Mouse (Mus musculus): ENCODE data around the gene Ctf2.

Ctf2 gene

DNA sequence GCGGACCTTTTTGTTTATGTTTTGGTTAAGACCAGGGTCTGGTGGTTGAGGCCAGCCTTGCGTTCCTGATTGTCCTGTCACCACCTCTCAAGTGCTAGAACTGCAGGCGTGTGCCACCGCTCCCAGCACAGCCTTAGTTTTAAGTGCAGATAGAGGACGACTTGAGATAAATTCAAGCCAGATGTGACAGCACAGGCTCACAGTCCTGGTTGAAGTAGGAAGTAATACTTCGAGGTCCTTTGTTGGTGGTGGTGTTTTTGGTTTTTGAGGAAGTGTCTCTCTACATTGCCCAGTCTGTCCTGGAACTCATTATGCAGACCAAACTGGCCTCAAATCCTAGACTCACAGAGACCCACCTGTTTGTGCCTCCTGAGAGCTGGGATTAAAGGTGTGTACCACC lies 27.8 kb upstream of the Ctf2 start:
- no peak for DNase-seq

DNA sequence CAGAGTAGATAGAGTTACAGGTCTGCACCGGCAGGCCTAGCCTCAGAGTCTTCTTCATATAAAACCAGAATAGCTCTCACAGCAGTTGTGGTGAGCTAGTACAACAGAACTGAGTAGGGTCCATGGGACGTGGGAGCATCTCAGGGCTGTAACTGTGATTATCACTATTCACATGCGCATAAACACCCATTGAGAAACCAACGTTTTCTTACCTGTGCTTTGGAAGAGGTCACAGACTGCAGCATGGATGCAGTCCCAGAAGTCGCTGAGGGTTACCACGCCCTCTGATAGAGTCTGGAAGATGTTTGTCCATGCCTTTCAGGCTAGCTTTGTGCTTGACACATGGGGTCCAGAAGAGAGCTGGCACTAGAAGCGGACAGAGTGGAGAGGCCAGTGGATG lies 21.8 kb upstream of the Ctf2 start:
- DNase-seq = no peak

DNA sequence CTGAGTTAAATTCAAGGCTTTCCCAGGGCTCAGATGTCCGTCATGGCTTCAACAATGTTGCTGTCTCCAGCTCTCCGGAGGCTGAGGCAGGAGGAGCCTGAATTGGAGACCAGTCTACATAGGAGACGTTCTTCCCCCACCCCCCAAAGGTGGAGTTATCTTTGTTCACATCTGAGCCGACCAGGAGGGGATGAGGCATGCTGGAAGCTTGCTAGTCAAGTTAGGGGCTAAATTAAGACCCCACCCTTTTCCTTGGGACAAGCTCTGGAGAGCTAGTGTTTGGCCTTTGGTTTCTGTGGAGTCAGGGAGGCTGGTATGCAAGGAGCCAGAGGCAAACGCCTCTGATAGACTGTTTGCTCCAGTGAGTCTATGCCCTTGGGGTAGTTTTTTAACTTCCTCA lies 21.2 kb upstream of the Ctf2 start:
- no peak for DNase-seq

DNA sequence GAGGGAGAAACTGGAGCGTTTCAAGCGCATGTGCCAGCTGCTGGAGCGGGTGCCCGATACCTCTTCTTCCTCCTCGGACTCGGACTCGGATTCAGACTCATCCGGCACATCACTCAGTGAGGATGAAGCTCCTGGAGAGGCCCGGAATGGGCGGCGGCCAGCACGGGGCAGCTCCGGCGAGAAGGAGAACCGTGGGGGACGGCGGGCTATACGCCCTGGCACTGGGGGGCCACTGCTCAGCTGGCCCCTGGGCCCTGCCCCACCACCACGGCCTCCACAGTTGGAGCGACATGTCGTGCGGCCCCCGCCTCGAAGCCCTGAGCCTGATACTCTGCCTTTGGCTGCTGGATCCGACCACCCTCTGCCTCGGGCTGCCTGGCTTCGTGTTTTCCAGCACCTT lies 20.1 kb upstream of the Ctf2 start:
- no peak for DNase-seq

DNA sequence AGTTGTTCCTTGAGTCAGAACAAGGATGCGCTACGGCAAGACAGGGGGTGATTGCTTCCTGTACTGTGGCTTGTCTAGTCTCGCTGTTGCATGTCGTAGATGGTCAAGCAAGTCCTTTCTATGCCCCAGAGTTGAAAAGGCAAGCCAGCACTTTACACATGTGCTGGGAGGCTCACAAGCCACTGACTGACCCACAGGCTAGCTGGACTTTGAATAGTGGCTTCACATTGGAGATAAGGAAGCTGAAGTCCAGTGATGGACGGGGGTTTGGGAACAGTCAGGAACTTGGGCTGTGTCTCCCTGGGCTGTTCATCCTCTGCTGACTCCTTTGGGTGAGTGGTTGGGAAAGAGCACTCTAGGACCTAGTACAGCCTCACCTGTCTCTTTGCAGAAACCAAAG lies 19.7 kb upstream of the Ctf2 start:
- no peak for DNase-seq

DNA sequence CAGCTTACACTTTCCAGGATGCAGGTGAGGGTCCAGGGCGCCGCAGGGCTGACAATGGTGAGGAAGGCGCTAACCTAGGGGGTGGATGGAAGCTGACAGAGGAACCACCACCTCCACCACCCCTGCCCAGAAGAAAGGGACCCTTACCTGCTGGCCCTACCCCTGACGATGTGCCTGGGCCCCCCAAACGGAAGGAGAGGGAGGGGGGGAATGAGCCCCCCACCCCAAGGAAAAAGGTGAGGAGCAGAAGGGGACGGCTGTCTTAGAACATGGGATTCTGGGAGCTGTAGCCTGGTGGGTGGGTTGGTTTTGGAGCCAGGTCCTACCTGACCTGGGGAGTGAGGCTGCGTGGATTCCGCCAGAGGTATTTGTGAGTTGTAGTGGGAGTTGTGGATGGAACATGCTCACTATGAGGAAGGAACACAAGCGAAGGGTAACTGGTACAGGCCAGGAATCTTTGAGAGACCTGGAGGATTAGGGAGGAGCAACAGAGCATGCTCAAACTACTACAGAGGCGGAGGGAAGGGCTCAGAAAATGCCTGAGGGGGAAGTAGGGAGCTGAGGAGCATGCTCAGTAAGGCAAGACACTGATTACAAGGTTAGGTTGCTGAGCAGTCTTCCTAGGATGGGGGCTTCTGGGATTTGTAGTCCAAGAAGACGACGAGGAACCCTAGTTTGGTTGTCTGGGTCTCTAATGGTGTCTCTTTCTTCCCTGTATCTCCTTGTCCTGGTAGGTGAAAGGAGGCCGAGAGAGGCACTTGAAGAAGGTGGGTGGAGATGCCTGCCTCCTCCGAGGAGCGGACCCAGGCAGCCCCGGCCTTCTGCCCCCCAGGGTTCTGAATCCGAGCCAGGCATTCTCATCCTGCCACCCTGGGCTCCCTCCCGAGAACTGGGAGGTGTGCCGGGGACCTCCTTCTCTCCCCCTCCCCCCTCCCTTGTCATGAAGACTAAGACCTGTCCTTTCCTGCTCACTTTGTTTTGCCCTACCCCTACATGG lies 18.5 kb upstream of the Ctf2 start:
- peak; percentile 45 for DNase-seq

DNA sequence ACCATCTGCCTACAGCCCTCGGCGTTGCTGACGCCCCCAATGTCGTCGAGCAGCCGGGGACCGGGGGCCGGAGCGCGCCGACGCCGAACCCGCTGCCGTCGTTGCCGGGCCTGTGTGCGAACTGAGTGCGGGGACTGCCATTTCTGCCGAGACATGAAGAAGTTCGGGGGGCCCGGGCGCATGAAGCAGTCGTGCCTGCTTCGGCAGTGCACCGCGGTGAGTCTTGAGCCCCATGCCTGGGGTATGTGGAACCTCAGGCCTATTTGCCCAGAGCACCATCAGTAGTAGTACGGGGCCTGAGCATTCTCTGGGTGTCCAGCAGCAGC lies 16.2 kb upstream of the Ctf2 start:
- DNase-seq = no peak

DNA sequence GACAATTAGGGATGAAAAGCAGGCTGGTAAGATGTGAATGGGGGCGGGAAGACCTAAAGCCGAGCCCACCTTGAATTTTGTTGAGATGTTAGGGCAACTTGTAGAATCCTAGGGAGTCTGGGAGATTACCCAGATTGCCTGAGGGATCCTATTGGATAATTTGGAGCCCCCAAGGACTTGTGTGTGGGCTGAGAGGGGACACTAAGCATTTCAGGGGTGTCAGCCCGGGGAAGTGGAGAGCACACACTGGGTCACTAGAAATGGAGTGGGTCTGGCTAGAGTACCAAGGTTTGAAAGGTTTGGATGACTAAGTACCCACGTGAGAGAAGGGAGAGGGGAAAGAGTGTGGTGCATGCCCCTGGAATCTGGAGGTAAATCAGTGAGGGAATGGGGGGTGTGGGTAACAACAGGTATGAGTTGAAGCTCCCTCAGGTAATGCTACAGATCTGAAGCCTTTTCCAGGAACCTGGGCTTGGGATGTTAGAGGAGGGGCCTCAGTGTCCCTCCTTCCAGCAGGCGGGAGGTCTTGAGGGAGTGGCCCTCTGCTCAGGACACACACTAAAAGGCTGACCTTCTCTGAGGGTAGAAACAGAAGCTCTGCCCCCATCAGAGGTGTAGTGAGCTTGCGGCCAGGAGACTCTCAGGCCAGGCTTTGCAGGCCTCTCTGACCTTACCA lies 15.7 kb upstream of the Ctf2 start:
- no peak for DNase-seq

DNA sequence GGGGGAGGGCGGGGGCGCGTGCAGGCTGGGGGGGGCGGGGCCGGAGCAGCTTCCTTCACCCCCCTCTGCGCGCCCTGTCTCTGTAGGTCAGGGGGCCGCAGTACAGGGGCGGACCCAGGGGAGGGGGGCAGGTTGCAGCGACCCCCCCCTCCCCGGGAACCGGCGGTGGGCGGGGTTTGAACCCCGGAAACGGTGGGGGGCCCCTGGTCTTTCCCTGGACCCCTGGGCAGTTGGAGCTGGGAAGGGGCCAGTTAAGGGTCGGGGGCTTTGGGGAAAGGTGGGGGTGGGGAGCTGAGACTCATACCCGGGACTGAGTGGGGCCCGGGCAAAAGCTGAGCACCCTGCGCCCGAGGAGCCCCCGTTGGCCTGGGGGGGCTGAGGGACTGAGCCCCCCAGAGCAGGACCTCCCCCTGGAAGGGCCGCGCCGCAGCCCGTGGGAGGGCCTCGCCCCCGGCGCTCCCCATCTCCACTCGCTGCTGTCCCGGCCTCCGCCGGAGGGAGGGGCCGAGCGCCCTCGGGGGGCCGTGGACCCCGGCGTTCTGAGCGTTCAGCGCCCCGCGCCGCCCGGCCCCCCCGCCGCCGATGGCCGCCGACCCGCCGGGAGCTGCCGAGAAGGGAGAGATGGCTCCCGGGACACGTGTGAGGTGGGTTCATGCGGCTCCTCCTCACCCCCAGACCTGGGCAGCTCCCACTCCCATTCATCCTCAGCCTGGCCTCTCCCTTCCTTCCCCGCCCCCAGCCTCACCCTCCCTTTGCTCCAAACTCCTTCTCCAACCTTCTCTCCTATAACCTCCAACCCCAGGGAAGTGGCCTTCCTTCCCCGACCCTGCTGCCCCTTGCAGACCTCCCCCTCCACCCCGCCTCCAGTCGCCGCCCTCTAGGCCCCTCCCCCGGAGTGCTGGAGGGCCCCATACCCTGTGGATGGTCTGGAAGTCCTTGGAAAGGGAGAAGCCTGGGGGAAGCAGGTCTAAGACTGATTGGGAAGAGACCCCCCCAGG lies 14.8 kb upstream of the Ctf2 start:
- peak; percentile 51 for DNase-seq

DNA sequence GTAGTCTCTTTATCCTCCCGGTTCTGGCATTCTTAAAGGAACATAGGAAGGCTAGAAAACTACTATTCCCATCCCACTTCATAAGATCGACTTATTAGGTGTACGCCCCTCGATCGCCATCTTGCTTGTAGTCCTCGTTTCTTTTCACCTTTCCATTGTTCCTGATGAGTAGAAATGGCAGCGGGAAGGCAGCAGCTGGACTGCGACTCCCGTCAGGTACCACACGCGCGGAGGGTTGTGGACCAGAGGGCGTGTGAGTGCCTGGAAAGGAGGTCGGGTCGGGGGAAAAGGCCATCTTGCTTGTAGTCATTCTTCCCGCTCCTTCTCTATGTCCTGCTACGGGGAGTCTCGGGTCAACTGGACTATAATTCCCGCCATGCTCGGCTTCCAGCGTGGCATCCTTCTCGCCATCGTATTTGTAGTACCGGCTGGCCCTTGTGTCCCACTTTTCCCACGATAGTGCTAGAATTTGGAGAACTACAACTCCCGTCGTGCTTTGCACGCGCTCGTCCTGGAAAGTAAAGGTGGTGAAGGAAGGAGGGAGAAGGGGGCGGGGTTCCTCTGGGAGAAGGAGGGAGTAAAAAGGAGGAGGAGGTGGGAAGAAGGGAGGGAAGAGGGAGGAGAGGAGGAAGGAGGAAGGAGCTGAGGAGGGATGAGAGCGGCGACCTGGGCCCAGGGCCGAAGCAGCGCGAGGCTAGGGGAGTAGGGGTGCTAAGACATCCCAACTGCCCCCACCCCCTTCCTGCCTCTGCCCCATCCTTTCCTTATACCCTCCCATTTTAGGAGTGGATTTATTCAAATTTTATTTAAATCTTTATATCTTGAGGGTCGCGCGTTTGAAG lies 13.9 kb upstream of the Ctf2 start:
- DNase-seq = peak; percentile 98

DNA sequence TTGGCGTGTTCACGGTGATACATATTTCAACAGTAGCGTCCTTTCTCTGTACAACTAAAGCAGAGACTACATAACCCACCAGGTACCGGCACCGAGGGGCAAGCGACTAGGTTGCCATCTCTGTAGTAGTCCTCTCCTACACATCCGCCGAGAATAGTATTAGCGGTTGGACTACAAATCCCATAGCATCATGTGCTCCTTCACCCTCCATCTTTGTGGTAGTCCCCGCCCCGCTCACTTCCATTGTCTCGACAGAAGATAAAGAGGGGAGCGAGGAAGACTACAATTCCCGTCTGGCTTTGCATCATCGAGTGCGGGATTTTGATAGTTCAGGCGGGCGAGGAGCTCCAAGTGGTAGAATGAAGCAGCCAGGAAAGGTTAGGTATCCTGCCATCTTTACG lies 13.3 kb upstream of the Ctf2 start:
- DNase-seq = peak; percentile 98

DNA sequence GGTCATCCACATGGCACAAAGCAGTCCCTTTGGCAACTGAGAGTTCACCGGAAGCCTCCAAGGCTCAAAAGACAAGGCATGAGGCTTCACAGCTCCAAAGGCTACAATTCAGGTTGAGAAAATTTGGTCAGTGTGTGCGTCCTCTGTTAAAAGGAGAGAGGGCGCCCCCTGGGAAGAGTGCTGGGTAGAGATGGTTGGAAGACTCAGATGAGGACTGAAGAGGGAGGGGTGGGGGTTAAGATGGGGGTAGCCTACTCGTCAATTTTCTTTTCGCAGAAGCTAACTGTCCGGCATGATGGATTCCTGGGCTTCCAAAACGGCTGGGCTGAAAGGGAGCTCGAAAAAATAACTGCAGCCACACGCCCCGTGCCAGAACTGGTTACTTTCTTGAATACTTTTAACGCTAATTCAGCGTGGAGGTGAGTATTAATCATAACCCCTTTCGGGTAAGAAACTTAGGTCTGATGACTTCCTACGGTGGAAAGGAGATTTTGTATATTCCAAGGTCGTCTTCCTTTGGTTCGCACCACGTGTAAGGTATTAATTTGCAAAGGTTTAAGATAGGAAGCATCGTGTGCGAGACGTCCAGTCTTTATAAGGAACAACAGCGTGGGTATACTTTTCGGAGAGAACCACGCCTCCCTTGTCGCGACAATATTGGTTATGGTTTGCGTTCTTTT lies 12.5 kb upstream of the Ctf2 start, which contains the start of gene Fbxl19:
Fbxl19 (plus strand) TSS at position 178 of the 680 bp plus-strand sequence.
- peak; percentile 89 for DNase-seq

DNA sequence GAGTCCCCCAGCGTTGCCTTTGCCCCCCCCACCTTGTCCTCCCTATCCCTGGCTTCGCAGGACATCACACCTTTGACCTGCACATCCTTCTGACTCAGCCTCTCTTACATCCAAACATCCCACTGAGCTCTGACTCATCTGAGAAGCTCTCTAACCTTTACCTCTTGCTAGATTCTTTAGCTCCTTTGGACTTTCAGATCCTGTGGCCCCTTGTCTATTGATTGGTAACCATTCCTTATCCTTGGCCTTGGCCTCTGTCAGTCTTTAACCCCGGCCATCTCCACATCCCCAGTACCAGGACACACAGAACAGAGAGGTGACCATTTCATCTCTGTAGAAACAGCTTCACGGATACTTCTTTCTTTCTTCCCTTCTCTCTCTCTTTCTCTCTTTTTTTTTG lies 1.8 kb downstream of the Ctf2 start:
- DNase-seq = no peak

DNA sequence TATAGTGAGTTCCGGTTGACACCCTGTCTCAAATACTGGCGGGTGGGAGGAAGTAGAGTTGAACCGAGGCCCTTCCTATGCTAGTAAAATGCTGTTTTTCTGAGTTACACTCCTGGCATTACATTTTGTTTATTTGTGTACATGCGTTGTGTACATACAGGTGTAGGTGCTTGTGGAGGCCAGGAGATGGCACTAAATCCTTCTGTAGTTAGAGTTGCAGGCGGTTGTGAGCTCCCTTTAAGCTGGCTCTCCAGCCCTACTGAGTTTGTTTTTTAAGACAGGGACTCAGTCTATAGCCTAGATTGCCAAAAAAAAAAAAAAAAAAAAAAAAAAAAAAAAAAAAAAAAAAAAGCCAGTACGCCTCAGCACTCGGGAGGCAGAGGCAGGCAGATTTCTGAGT lies 4.1 kb downstream of the Ctf2 start:
- no peak for DNase-seq

DNA sequence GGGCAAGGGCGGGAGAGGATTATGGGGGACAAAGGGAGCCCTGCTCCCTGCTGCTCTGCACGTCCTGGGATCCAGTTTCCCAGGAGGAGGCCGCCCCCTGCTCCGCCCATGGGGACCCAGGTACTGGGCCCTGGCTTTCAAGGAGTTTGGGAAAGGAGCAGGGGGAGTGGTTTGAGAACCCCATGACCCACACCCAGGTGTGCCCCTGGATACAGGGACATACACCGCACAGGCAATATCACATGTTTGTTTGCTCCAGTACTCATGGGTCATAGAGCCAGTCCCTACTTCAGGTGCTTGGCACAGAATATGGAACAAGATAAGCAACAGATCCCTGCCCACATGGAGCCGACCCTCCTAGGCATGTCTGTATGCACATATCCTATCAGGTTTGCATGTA lies 6.0 kb downstream of the Ctf2 start:
- DNase-seq = no peak

DNA sequence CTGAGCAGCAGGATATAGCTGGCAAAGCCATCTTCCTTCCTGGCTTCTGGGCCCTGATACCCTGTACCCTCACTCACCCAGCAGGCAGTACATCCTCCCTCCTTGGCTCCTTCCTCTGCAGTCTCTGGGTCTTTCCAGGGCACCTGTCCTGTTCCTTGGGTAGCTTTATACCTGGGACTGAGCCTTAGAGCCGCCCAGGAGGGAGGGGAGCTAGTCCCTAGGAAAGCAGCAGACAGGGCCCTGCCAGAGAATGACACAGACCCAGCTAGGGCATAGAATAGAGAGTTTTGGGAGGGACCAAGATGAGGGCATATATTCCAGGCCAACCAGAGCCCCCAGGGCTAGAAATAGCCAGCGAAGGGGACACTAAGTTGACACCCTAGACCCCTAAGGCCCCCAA lies 6.5 kb downstream of the Ctf2 start:
- DNase-seq = no peak

DNA sequence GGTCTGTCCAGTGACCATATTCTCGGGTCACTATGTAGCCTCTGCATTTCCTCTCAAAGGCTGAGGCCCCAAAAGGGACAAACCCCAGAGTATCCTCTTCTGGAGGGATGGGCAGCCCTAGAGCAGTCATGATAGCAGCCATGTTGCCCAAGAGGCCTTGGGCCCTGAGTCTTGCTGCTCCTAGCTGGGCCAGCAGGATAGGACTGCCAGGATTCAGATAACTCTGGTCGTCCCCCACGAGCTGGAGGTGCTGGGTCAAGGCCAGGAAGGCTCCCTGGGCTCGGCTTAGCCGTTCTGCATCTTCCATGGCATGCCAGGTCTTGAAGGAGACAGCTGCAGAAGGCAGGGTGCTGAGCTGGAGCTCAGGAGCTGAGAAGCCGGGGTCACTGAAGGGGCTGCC lies 12.7 kb downstream of the Ctf2 start:
- no peak for DNase-seq

DNA sequence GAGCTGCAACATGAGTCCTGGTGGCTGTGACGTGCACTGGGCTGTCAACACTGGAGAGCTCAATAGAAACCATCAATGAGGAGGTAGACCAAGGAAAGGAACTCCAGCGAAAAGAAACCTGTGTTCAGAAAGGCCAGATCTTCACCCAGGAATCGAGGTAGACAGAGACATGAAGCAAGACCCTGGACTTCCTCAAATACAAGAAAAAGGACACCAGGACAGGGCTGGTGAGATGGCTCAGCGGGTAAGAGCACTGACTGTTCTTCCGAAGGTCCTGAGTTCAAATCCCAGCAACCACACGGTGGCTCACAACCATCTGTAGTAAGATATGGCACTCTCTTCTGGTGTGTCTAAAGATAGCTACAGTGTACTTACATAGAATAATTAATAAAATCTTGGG lies 13.6 kb downstream of the Ctf2 start:
- no peak for DNase-seq

DNA sequence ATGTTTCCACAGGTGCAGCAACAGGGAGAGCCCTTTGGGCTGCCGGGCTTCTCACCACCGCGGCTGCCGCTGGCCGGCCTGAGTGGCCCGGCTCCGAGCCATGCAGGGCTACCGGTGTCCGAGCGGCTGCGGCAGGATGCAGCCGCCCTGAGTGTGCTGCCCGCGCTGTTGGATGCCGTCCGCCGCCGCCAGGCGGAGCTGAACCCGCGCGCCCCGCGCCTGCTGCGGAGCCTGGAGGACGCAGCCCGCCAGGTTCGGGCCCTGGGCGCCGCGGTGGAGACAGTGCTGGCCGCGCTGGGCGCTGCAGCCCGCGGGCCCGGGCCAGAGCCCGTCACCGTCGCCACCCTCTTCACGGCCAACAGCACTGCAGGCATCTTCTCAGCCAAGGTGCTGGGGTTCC lies 15.0 kb downstream of the Ctf2 start:
- peak; percentile 81 for DNase-seq

DNA sequence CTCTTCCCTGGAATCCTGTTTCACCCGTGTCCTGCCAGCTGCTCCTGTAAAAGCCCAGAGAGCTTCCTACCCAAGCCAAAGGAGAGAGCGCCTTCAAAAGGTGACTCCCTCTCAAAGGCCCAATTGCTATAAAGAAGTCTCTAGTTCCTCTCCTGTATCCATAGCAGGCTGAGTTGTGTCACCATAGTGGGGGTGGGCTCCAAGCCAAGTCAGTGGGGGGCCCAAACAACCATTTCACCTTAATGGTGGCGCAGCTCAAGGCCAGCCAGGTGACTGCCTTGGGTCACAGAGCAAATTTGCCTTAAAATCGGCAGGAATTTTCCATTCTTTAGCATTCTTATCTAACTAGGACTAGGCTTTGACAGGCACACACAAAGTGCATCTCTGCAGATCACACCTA lies 17.1 kb downstream of the Ctf2 start:
- DNase-seq = no peak
